Mouse (Mus musculus): ENCODE measurements at regions not wholly inside any gene's neighbourhood (a gene's known extent, or its start where the extent isn't known, plus 50 kb on each side); places are given as distances from the start of the nearest gene placed in this dataset.
"Not testable (repeated sequence)": the region's sequence is repeated elsewhere in the genome, so short reads cannot be mapped to it uniquely, and the experiment has no call there.

DNA sequence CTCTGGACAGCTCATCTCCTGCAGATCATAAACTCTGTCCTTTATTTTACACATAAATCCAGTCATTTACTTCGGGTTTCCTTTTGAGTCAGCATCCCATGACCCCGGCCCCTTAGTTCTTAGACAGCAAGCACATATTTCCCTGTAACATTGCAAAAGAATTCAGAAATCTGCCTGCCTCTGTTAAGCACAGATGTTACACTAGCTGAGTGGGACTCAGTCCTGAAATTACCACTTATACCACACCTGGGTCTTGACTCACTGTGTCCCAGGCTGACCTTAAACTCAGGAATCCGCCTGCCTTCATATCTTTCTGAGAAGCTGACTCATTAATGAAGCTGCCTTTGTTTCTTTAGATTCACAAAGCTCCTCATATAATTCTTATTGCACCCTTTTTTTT lies 139.9 kb downstream of the Sptssa start:
- H3K27me3 ChIP-seq: no peaks in the 10 kb centered on the region
- no peaks in the 10 kb centered on the region for H3K9me3 ChIP-seq
- H3K4me2 ChIP-seq: no peak overlapping the region
- no peak overlapping the region for H3K4me3 ChIP-seq
- WGBS: 74% methylated on average over 3 of the region's 3 CpGs
- H3K4me1 ChIP-seq: peaks cover 5% of the 10 kb centered on the region; the same call in 1 of the 2 replicates
- ATAC-seq (ENCODE audit: insufficient number of reproducible peaks, insufficient read depth, low FRiP score, low TSS enrichment, low read depth): no peak
- no peaks in the 10 kb centered on the region for H3K36me3 ChIP-seq
- no peak overlapping the region for H3K27ac ChIP-seq
- H3K9ac ChIP-seq: no peak overlapping the region

DNA sequence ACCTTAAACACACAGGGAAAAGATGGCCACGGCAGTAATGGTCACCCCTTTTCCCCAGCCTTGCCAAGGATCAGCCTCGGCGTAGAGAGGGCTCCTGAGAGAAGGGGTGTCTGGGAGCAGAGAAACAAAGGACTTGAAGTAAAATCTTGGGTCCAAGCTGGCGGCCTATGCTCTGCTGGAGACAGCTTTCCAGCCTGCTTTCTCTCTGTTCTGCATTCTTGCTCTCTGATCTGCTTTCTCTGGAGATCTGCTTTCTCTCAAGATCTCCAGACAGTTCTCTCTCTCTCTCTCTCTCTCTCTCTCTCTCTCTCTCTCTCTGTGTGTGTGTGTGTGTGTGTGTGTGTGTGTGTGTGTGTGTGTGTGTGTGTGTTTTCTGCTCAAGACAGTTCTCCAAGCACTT lies 140.3 kb downstream of the Sptssa start:
- H3K27ac ChIP-seq: peak overlapping the region; percentile 22; the same call in 1 of the 2 replicates
- 55% methylated on average over 4 of the region's 4 CpGs for WGBS
- not testable (repeated sequence) for ATAC-seq (ENCODE audit: insufficient number of reproducible peaks, insufficient read depth, low FRiP score, low TSS enrichment, low read depth); H3K4me1 ChIP-seq; H3K9ac ChIP-seq; H3K4me3 ChIP-seq; H3K27me3 ChIP-seq; H3K9me3 ChIP-seq; H3K36me3 ChIP-seq; H3K4me2 ChIP-seq

DNA sequence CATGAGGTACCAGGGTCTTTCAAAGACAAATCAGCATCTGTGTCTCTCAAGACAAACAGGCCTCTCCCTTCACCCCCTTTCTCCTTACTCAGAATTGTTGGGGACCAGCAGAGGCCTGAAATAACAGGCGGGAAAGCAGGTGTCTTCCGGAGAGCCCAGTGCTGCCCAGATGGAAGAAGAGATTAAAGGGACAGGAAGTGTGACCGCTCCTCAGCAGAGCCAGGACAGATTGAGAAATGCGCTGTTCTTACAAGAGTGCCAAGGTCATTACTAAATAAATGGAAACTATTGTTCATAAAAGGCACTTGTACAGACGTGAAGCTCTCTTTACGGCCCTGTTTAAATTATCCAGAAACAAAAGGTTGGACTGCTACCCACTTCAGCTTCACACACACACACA lies 146.5 kb downstream of the Sptssa start:
- H3K27ac ChIP-seq: no peak overlapping the region
- H3K9ac ChIP-seq: no peak overlapping the region
- WGBS: 61% methylated on average over 6 of the region's 6 CpGs
- ATAC-seq (ENCODE audit: insufficient number of reproducible peaks, insufficient read depth, low FRiP score, low TSS enrichment, low read depth): no peak
- H3K36me3 ChIP-seq: no peaks in the 10 kb centered on the region
- H3K4me3 ChIP-seq: no peak overlapping the region
- no peaks in the 10 kb centered on the region for H3K27me3 ChIP-seq
- no peaks in the 10 kb centered on the region for H3K9me3 ChIP-seq
- no peaks in the 10 kb centered on the region for H3K4me1 ChIP-seq
- H3K4me2 ChIP-seq: no peak overlapping the region

DNA sequence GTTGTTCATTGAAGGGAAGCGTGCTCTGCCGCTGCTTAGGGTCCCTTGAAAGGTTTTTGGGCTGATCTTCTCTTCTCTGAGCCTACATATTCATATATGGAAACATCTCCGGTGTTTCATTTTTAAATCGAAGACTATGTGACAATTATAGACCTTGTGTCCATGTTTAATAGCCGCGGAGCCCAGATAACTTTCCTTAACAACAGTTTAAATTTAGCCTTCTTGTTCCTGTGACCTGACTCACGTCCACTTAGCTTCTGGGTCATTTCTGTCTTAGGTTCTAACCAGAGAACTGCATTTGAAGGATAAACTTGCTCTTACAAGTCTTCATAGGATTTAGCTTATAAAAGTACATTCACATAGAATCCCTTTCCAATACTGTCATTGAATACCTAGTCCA lies 153.6 kb downstream of the Sptssa start:
- no peak for ATAC-seq (ENCODE audit: insufficient number of reproducible peaks, insufficient read depth, low FRiP score, low TSS enrichment, low read depth)
- Histone ChIP-seq H3K9me3 (no peaks in the 10 kb centered on the region), H3K4me2 (no peak overlapping the region), H3K4me3 (no peak overlapping the region), H3K27ac (no peak overlapping the region), H3K4me1 (no peaks in the 10 kb centered on the region), H3K9ac (no peak overlapping the region), H3K27me3 (no peaks in the 10 kb centered on the region), H3K36me3 (no peaks in the 10 kb centered on the region)
- WGBS: 88% methylated on average over 7 of the region's 7 CpGs

DNA sequence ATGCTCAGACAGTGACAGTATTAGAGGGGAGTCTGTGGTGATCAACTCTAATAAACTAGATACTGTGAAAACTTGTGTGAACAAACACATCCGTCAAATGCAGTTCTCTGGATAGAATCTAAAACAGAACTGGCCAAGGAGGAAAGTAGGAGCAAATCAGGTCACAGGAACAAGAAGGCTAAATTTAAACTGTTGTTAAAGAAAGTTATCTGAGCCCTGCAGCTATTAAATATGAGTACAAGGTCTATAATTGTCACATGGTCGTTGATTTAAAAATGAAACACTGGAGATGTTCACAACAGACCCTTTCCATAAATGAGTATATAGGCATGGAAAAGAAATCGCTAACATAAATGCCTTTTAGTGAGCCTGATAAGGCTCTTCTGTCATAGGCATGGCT lies 156.4 kb downstream of the Sptssa start:
- no peak overlapping the region for H3K27ac ChIP-seq
- ATAC-seq (ENCODE audit: insufficient number of reproducible peaks, insufficient read depth, low FRiP score, low TSS enrichment, low read depth): no peak
- H3K36me3 ChIP-seq: no peaks in the 10 kb centered on the region
- H3K4me3 ChIP-seq: no peak overlapping the region
- H3K27me3 ChIP-seq: no peaks in the 10 kb centered on the region
- H3K9ac ChIP-seq: no peak overlapping the region
- WGBS: 63% methylated on average over 3 of the region's 3 CpGs
- no peaks in the 10 kb centered on the region for H3K9me3 ChIP-seq
- no peaks in the 10 kb centered on the region for H3K4me1 ChIP-seq
- no peak overlapping the region for H3K4me2 ChIP-seq

DNA sequence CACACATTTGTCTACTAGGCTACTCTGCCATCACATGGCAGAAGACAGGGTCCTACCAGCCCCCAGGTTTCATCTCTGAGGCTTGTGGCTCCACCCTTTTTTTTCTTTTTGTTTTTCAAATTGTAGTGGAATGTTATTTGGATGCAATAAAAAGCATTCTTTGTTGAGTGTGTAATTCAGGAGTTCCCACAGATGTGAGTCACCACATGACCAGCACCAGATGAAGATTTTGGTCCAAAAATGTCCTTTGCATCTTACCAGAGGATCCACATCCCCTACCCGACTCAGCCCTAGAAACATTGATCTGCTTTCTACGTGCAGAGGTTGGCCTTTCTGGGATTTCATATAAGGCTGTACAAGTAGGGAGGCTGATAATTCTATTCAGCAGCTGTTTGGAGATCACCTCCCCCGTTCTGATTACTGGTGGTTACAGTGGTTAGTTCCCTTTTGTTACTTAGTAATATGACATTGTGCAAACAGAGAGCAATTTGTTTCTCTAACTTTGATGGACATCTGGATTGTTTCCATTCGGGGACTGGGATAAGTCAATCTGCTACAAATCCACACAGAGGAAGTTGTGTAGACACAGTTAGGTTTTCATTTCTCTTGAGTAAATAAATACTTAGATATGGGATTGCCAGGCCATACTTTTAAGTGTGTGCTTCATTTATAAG lies 160.5 kb downstream of the Sptssa start:
- Histone ChIP-seq H3K27me3 (peaks cover 11% of the 10 kb centered on the region), H3K9ac (no peak overlapping the region), H3K9me3 (no peaks in the 10 kb centered on the region), H3K36me3 (no peaks in the 10 kb centered on the region), H3K4me2 (no peak overlapping the region), H3K27ac (no peak overlapping the region), H3K4me3 (no peak overlapping the region), H3K4me1 (no peaks in the 10 kb centered on the region)
- WGBS: 46% methylated on average over 4 of the region's 4 CpGs
- no peak for ATAC-seq (ENCODE audit: insufficient number of reproducible peaks, insufficient read depth, low FRiP score, low TSS enrichment, low read depth)

DNA sequence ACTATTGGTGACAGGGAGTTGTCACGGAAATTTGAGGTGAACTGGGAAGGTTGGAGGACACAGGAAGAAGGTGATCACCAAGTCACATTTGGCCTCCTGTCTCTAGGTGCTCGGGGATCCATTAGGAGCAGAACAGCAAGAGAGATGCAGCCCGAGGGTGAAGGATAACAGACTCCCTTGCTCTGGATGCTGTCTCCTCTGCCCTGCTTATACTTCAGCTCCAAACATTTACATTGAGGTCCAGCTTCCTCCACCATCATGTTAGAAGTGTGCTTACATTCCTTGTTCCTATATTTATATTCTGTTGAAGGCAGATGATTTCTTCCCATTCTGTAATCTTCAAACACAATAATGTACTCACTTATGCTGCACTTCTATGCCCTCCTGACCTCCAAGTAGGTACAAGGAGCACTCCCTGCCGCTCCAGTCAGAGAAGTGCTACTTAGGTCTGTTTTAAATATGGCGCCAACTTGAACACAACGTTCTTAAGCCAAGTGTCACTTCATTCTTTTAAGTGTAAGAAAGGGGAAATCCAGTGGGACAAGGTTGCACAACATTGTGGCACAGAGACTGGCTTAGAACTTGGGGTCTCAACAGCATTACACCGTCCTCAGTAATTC lies 161.5 kb downstream of the Sptssa start:
- WGBS: 83% methylated on average over 7 of the region's 7 CpGs
- Histone ChIP-seq H3K36me3 (no peaks in the 10 kb centered on the region), H3K4me3 (no peak overlapping the region), H3K27me3 (peaks cover 16% of the 10 kb centered on the region), H3K4me2 (no peak overlapping the region), H3K9me3 (no peaks in the 10 kb centered on the region), H3K27ac (no peak overlapping the region), H3K9ac (no peak overlapping the region), H3K4me1 (no peaks in the 10 kb centered on the region; the same call in 1 of the 2 replicates)
- no peak for ATAC-seq (ENCODE audit: insufficient number of reproducible peaks, insufficient read depth, low FRiP score, low TSS enrichment, low read depth)

DNA sequence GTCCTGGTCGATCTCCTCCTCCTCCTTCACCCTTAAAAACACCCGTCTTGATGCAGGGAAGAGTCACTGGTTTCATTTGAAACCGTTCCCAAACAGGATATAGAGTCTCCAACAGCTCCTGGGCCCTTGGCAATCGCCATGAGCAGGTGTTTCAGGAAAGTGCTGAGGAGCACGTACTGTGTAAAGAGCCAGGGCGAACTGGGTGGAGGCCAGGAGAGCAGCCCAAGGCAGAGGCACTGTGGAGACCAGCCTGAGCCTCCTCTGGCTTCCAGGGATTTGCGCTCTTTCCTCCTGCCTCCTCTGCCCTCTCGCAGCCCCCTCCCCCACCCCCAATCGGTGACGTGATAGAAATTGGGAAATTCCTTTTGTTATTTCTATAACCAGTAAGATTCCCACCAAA lies 163.6 kb downstream of the Sptssa start:
- H3K9ac ChIP-seq: no peak overlapping the region
- H3K4me1 ChIP-seq: no peaks in the 10 kb centered on the region; the same call in 1 of the 2 replicates
- H3K27ac ChIP-seq: no peak overlapping the region
- H3K36me3 ChIP-seq: no peaks in the 10 kb centered on the region
- H3K4me2 ChIP-seq: no peak overlapping the region
- H3K4me3 ChIP-seq: no peak overlapping the region
- peaks cover 16% of the 10 kb centered on the region for H3K27me3 ChIP-seq
- ATAC-seq (ENCODE audit: insufficient number of reproducible peaks, insufficient read depth, low FRiP score, low TSS enrichment, low read depth): 0 out of 2 replicates have a peak, but pooled peaks have one; percentile 56
- H3K9me3 ChIP-seq: no peaks in the 10 kb centered on the region
- 44% methylated on average over 10 of the region's 10 CpGs for WGBS

DNA sequence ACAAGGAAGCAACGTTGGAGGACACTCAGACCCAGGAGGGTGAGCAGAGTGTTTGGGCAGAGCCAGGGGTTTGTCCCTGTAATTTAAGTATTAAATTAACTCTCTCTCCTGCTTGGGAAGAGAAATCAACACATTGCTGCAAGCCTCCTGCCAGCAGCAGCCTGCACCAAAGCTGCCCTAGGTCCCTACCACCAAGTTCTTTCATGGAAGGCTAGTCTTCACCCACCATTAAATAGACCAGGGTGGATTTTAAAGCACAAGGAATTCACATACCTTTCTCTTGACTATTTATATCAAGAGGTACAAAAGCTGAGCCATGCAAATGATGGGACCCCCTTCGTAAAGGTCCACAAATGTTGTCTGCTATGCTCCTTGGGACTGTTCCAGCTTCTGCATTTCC lies 165.9 kb downstream of the Sptssa start:
- 72% methylated on average over 2 of the region's 2 CpGs for WGBS
- no peak overlapping the region for H3K9ac ChIP-seq
- no peaks in the 10 kb centered on the region; the same call in 1 of the 2 replicates for H3K4me1 ChIP-seq
- H3K36me3 ChIP-seq: no peaks in the 10 kb centered on the region
- peaks cover 16% of the 10 kb centered on the region for H3K27me3 ChIP-seq
- no peak overlapping the region for H3K27ac ChIP-seq
- no peak overlapping the region for H3K4me2 ChIP-seq
- H3K4me3 ChIP-seq: no peak overlapping the region
- peaks cover 3% of the 10 kb centered on the region; the same call in 1 of the 2 replicates for H3K9me3 ChIP-seq
- no peak for ATAC-seq (ENCODE audit: insufficient number of reproducible peaks, insufficient read depth, low FRiP score, low TSS enrichment, low read depth)

DNA sequence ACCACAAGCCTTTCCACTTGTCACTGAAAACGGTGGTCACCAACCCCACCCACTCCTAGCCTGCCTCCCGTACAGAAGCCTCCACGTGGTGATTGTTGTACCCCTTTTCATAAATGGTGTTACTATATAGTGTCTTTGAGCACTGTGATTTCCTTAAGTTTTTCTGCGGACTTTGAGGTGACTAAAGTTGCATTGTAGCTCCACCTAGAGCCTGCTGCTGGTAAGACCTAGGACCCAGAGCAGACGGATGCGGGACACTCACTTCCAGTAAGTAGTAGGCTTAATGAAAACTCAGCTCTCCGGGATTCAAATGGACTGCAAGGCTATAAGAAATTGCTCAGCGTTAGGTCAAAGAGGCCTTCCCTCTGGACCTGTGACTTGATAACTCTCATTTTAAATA lies 166.7 kb downstream of the Sptssa start:
- no peak overlapping the region for H3K9ac ChIP-seq
- H3K4me3 ChIP-seq: no peak overlapping the region
- no peaks in the 10 kb centered on the region for H3K36me3 ChIP-seq
- H3K4me1 ChIP-seq: no peaks in the 10 kb centered on the region; the same call in 1 of the 2 replicates
- WGBS: 2% methylated on average over 8 of the region's 8 CpGs
- H3K27me3 ChIP-seq: peaks cover 16% of the 10 kb centered on the region
- no peak overlapping the region for H3K27ac ChIP-seq
- no peak for ATAC-seq (ENCODE audit: insufficient number of reproducible peaks, insufficient read depth, low FRiP score, low TSS enrichment, low read depth)
- peak overlapping the region; percentile 31 for H3K4me2 ChIP-seq
- H3K9me3 ChIP-seq: peaks cover 3% of the 10 kb centered on the region; the same call in 1 of the 2 replicates

DNA sequence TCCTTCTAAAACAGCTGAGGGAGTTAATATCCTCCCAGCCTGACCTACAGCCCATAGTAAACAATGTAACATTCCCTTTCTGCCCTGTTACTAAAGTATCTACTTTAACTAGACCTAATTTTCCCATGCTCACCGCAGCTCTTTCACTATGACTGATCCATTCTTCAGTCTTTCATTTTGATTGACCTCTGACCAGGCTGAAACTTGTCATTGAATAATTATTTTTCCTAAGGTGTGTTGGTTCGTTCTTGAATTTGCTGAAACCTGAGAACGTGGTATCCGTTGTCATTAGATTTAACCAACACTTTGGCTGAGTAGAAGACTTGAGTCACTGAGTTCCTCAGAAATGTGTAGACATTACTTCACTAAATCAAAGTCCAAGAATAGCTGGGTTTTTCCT lies 168.7 kb downstream of the Sptssa start:
- no peaks in the 10 kb centered on the region; the same call in 1 of the 2 replicates for H3K4me1 ChIP-seq
- H3K9ac ChIP-seq: no peak overlapping the region
- peaks cover 3% of the 10 kb centered on the region; the same call in 1 of the 2 replicates for H3K9me3 ChIP-seq
- H3K36me3 ChIP-seq: no peaks in the 10 kb centered on the region
- peaks cover 16% of the 10 kb centered on the region for H3K27me3 ChIP-seq
- H3K27ac ChIP-seq: no peak overlapping the region
- 70% methylated on average over 4 of the region's 4 CpGs for WGBS
- no peak for ATAC-seq (ENCODE audit: insufficient number of reproducible peaks, insufficient read depth, low FRiP score, low TSS enrichment, low read depth)
- no peak overlapping the region for H3K4me3 ChIP-seq
- H3K4me2 ChIP-seq: no peak overlapping the region

DNA sequence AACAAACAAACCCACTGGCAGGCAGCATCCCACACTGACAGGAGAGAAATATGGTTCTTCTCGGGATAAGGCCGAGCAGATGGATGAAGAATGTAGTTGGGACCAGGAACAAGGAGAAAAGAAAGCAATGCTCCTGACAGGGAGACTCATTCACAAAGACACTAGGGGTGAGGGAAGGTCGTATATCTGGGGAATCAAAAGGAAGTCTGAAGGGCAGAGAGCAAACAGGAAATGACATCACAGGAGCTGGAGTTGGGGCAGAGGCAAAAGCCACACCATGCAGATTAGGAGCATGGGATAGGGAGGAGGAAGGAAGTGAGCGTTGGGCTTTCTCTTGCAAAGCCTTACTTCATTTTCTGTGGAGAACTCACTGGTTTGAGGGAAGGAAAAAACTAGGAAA lies 174.4 kb downstream of the Sptssa start:
- WGBS: 53% methylated on average over 4 of the region's 4 CpGs

More for the DNA sequence above, 174.4 kb downstream of the Sptssa start:
- Histone ChIP-seq H3K36me3 (no peaks in the 10 kb centered on the region), H3K27me3 (no peaks in the 10 kb centered on the region), H3K9me3 (peaks cover 2% of the 10 kb centered on the region; the same call in 1 of the 2 replicates), H3K4me1 (no peaks in the 10 kb centered on the region), H3K4me2 (no peak overlapping the region), H3K4me3 (no peak overlapping the region), H3K9ac (no peak overlapping the region), H3K27ac (no peak overlapping the region)
- ATAC-seq (ENCODE audit: insufficient number of reproducible peaks, insufficient read depth, low FRiP score, low TSS enrichment, low read depth): no peak
